Mouse (Mus musculus): ENCODE results near the gene Foxn2. TPM values are rescaled to one million over a fixed set of nuclear protein-coding genes. Genes with fewer than 3 reads are reported as not detected.

Gene Foxn2
- polyA plus RNA-seq, 1 experiment from 2014 or later = 12.2 TPM

DNA sequence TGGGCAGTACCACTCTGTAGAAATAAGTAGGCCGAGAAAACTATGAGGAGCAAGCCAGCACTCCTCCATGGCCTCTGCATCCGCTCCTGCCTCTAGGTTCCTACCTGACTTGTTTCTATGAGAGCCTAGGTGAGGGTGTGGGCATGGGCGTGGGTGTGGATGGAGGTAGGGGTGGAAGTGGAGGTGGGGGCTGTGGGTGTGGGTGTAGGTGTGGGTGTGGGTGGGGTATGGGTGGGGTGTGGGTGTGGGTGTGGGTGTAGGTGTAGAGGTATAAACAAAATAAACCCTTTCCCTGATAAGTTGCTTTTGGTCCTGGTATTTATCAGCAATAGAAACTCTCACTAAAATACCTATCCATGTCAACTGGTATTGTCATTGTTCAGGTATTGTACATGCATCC is 30.8 kb upstream of the Foxn2 start:
- H3K4me1 ChIP-seq (ENCODE audit: control insufficient read depth, insufficient read depth, low read length) = no peaks in the 10 kb centered on the region
- H3K9me3 ChIP-seq (ENCODE audit: control insufficient read depth, low read length) = no peaks in the 10 kb centered on the region
- H3K27ac ChIP-seq (ENCODE audit: low read depth, low read length) = no peak overlapping the region
- H3K27me3 ChIP-seq (ENCODE audit: control insufficient read depth, insufficient read depth, low read length) = no peaks in the 10 kb centered on the region
- 94% methylated on average over 3 of the region's 3 CpGs for WGBS
- no peak for ATAC-seq (ENCODE audit: low FRiP score, low TSS enrichment)
- no peak overlapping the region for H3K9ac ChIP-seq (ENCODE audit: low read depth, low read length)
- H3K4me3 ChIP-seq (ENCODE audit: low read length) = no peak overlapping the region
- no peak overlapping the region for H3K4me2 ChIP-seq (replicated peaks; ENCODE audit: low read depth, low read length)
- H3K36me3 ChIP-seq (ENCODE audit: control insufficient read depth, insufficient read depth, low read length) = no peaks in the 10 kb centered on the region

DNA sequence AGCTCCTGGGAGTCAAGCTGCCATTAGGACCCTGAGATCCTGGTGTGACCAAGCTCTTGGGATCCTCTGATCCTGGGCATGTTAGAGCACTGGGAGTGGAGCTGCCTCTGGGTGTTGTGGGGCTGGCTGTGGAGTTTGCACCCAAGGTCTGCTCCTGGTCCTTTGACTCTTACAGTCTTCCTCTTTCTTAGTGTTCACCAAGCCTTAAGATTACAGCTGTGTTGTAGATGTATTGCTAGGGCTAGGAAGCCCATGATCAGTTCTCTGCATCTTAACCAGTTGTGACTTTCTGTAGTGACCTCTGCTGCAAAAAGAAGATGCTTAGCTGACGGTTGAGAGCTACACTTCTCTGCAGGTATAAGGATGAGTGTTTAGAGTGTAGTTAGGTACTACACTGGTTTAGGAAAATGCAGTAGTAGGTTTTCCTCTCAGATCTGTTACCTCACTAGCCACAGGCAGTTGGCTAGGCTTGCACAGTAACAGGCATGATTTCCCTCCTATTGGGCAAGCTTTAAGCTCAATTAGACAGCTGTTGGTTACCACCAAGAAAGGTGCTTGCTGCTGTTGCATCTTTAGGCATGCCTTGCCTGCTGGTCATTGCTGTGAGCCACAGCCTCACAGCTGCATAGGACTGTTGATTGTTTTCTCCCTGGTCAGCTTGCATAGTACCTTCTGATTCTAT is 27.2 kb upstream of the Foxn2 start:
- no peak for ATAC-seq (ENCODE audit: low FRiP score, low TSS enrichment)
- Histone ChIP-seq H3K9me3 (ENCODE audit: control insufficient read depth, low read length) (no peaks in the 10 kb centered on the region), H3K27me3 (ENCODE audit: control insufficient read depth, insufficient read depth, low read length) (no peaks in the 10 kb centered on the region), H3K36me3 (ENCODE audit: control insufficient read depth, insufficient read depth, low read length) (no peaks in the 10 kb centered on the region), H3K9ac (ENCODE audit: low read depth, low read length) (no peak overlapping the region), H3K27ac (ENCODE audit: low read depth, low read length) (no peak overlapping the region), H3K4me1 (ENCODE audit: control insufficient read depth, insufficient read depth, low read length) (no peaks in the 10 kb centered on the region), H3K4me2 (replicated peaks; ENCODE audit: low read depth, low read length) (no peak overlapping the region), H3K4me3 (ENCODE audit: low read length) (no peak overlapping the region)
- 82% methylated on average over 1 of the region's 1 CpGs for WGBS

DNA sequence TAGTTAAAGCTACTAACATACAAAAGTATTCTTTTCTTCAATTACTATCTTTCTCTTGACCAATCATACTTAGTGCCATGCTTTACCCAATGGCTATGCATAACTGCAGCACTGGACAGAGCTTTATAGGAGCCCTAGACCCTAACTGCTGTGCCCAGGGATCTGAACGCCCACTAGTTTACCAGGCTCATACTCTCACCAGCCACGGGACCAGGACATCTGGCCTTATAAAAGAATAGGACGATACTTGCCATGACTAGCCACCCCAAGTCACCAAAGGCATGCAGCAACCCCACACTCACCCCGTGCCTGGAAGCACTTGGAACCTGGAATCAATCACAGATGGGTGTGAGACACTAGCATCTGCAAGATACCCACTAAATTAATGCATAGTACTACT is 20.1 kb upstream of the Foxn2 start:
- H3K4me3 ChIP-seq (ENCODE audit: low read length) = no peak overlapping the region
- ATAC-seq (ENCODE audit: low FRiP score, low TSS enrichment) = no peak
- no peak overlapping the region for H3K27ac ChIP-seq (ENCODE audit: low read depth, low read length)
- H3K27me3 ChIP-seq (ENCODE audit: control insufficient read depth, insufficient read depth, low read length) = no peaks in the 10 kb centered on the region
- no peak overlapping the region for H3K9ac ChIP-seq (ENCODE audit: low read depth, low read length)
- WGBS = 91% methylated on average over 4 of the region's 4 CpGs
- H3K4me2 ChIP-seq (replicated peaks; ENCODE audit: low read depth, low read length) = no peak overlapping the region
- H3K36me3 ChIP-seq (ENCODE audit: control insufficient read depth, insufficient read depth, low read length) = no peaks in the 10 kb centered on the region
- no peaks in the 10 kb centered on the region for H3K4me1 ChIP-seq (ENCODE audit: control insufficient read depth, insufficient read depth, low read length)
- H3K9me3 ChIP-seq (ENCODE audit: control insufficient read depth, low read length) = no peaks in the 10 kb centered on the region

GRCm38 (mm10) chr17:88421246-88421645 is 19.3 kb upstream of the Foxn2 start:
- no peak overlapping the region for H3K9ac ChIP-seq (ENCODE audit: low read depth, low read length)
- WGBS = 87% methylated on average over 6 of the region's 6 CpGs
- no peak for ATAC-seq (ENCODE audit: low FRiP score, low TSS enrichment)
- H3K4me2 ChIP-seq (replicated peaks; ENCODE audit: low read depth, low read length) = no peak overlapping the region
- no peaks in the 10 kb centered on the region for H3K9me3 ChIP-seq (ENCODE audit: control insufficient read depth, low read length)
- no peak overlapping the region for H3K4me3 ChIP-seq (ENCODE audit: low read length)
- no peaks in the 10 kb centered on the region for H3K36me3 ChIP-seq (ENCODE audit: control insufficient read depth, insufficient read depth, low read length)
- H3K27me3 ChIP-seq (ENCODE audit: control insufficient read depth, insufficient read depth, low read length) = no peaks in the 10 kb centered on the region
- no peaks in the 10 kb centered on the region for H3K4me1 ChIP-seq (ENCODE audit: control insufficient read depth, insufficient read depth, low read length)
- H3K27ac ChIP-seq (ENCODE audit: low read depth, low read length) = no peak overlapping the region

- Histone ChIP-seq H3K4me2 (replicated peaks; ENCODE audit: low read depth, low read length) (no peak overlapping the region), H3K36me3 (ENCODE audit: control insufficient read depth, insufficient read depth, low read length) (no peaks in the 10 kb centered on the region), H3K4me1 (ENCODE audit: control insufficient read depth, insufficient read depth, low read length) (no peaks in the 10 kb centered on the region), H3K4me3 (ENCODE audit: low read length) (no peak overlapping the region), H3K27ac (ENCODE audit: low read depth, low read length) (no peak overlapping the region), H3K27me3 (ENCODE audit: control insufficient read depth, insufficient read depth, low read length) (no peaks in the 10 kb centered on the region), H3K9ac (ENCODE audit: low read depth, low read length) (no peak overlapping the region), H3K9me3 (ENCODE audit: control insufficient read depth, low read length) (no peaks in the 10 kb centered on the region)
- 91% methylated on average over 2 of the region's 2 CpGs for WGBS
- ATAC-seq (ENCODE audit: low FRiP score, low TSS enrichment) = no peak
Observed at GRCm38 (mm10) chr17:88430719-88431118, 9.8 kb upstream of the Foxn2 start.

GRCm38 (mm10) chr17:88431486-88431885 is 9.0 kb upstream of the Foxn2 start:
- 77% methylated on average over 12 of the region's 12 CpGs for WGBS
- no peak overlapping the region for H3K9ac ChIP-seq (ENCODE audit: low read depth, low read length)
- no peak overlapping the region for H3K27ac ChIP-seq (ENCODE audit: low read depth, low read length)
- no peaks in the 10 kb centered on the region for H3K36me3 ChIP-seq (ENCODE audit: control insufficient read depth, insufficient read depth, low read length)
- H3K4me3 ChIP-seq (ENCODE audit: low read length) = no peak overlapping the region
- H3K4me2 ChIP-seq (replicated peaks; ENCODE audit: low read depth, low read length) = no peak overlapping the region
- H3K9me3 ChIP-seq (ENCODE audit: control insufficient read depth, low read length) = no peaks in the 10 kb centered on the region
- H3K27me3 ChIP-seq (ENCODE audit: control insufficient read depth, insufficient read depth, low read length) = no peaks in the 10 kb centered on the region
- no peak for ATAC-seq (ENCODE audit: low FRiP score, low TSS enrichment)
- no peaks in the 10 kb centered on the region for H3K4me1 ChIP-seq (ENCODE audit: control insufficient read depth, insufficient read depth, low read length)

DNA sequence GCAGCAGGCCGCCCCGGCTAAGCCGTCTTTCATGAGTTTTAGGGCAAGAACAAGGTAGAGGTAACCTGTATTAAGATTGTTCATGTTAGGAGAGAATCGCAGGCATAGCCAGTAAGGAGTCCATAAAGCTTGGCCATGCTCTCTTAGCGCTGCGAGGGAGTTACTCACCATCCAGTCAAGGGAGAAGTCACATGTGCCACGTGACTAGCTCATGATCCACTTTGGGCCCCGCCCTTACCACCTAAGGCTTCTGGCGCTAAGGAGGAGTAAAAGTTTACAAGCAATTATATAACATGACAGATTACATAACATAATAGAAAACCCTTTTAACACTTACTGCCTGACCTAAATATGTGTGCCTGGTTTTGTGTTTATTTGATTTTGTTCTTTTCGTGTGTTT is 8.5 kb upstream of the Foxn2 start:
- H3K4me2 ChIP-seq (replicated peaks; ENCODE audit: low read depth, low read length) = no peak overlapping the region
- H3K36me3 ChIP-seq (ENCODE audit: control insufficient read depth, insufficient read depth, low read length) = no peaks in the 10 kb centered on the region
- H3K4me3 ChIP-seq (ENCODE audit: low read length) = no peak overlapping the region
- no peak overlapping the region for H3K9ac ChIP-seq (ENCODE audit: low read depth, low read length)
- H3K27me3 ChIP-seq (ENCODE audit: control insufficient read depth, insufficient read depth, low read length) = no peaks in the 10 kb centered on the region
- H3K27ac ChIP-seq (ENCODE audit: low read depth, low read length) = no peak overlapping the region
- no peak for ATAC-seq (ENCODE audit: low FRiP score, low TSS enrichment)
- no peaks in the 10 kb centered on the region for H3K4me1 ChIP-seq (ENCODE audit: control insufficient read depth, insufficient read depth, low read length)
- H3K9me3 ChIP-seq (ENCODE audit: control insufficient read depth, low read length) = no peaks in the 10 kb centered on the region
- 86% methylated on average over 10 of the region's 10 CpGs for WGBS

- ATAC-seq (ENCODE audit: low FRiP score, low TSS enrichment) = no peak
- no peaks in the 10 kb centered on the region for H3K9me3 ChIP-seq (ENCODE audit: control insufficient read depth, low read length)
- H3K4me1 ChIP-seq (ENCODE audit: control insufficient read depth, insufficient read depth, low read length) = no peaks in the 10 kb centered on the region
- H3K27ac ChIP-seq (ENCODE audit: low read depth, low read length) = no peak overlapping the region
- H3K36me3 ChIP-seq (ENCODE audit: control insufficient read depth, insufficient read depth, low read length) = no peaks in the 10 kb centered on the region
- no peak overlapping the region for H3K9ac ChIP-seq (ENCODE audit: low read depth, low read length)
- H3K4me3 ChIP-seq (ENCODE audit: low read length) = no peak overlapping the region
- no peaks in the 10 kb centered on the region for H3K27me3 ChIP-seq (ENCODE audit: control insufficient read depth, insufficient read depth, low read length)
- H3K4me2 ChIP-seq (replicated peaks; ENCODE audit: low read depth, low read length) = no peak overlapping the region
- 51% methylated on average over 10 of the region's 10 CpGs for WGBS
Observed at GRCm38 (mm10) chr17:88435322-88435721, 5.2 kb upstream of the Foxn2 start.

DNA sequence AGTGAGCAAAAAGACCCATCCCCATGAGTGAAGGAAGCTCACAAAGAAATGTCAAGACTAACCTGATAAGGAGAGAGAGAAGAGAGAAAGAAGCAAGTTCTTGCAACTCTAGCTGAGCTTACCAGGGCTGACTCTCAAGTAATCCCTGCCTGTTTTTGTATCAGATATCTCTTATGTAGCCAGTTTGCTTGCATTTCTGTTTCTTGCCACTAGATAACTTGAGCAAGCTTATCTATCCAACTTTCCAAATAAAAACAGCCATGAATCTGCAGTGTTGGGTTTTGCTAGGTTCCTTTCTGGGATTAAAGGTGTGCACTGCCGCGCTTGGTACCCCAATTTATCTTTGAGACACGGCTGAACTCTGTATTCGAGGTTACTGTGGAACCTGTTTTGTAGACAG is 4.2 kb upstream of the Foxn2 start:
- ATAC-seq (ENCODE audit: low FRiP score, low TSS enrichment) = no peak
- WGBS = 98% methylated on average over 4 of the region's 4 CpGs
- Histone ChIP-seq H3K9me3 (ENCODE audit: control insufficient read depth, low read length) (no peaks in the 10 kb centered on the region), H3K36me3 (ENCODE audit: control insufficient read depth, insufficient read depth, low read length) (no peaks in the 10 kb centered on the region), H3K27ac (ENCODE audit: low read depth, low read length) (no peak overlapping the region), H3K4me2 (replicated peaks; ENCODE audit: low read depth, low read length) (no peak overlapping the region), H3K4me3 (ENCODE audit: low read length) (no peak overlapping the region), H3K9ac (ENCODE audit: low read depth, low read length) (no peak overlapping the region), H3K27me3 (ENCODE audit: control insufficient read depth, insufficient read depth, low read length) (no peaks in the 10 kb centered on the region), H3K4me1 (ENCODE audit: control insufficient read depth, insufficient read depth, low read length) (no peaks in the 10 kb centered on the region)

Data from kidney, embryonic 14.5 days (tissue).